Mouse (Mus musculus) gastrocnemius, adult 18-20 months (tissue): ENCODE results near the gene Fcf1. TPM values are rescaled to one million over a fixed set of nuclear protein-coding genes. Genes with fewer than 3 reads are reported as not detected.

Experiments used
- DNase-seq: peaks from one replicate; pipeline ENCODE4 v3.0.0; 2021; ENCODE audit warnings: low spot score
- long read RNA-seq, 2 experiments: library from polyadenylated mRNA; stranded (forward); transcript quantifications; one replicate each; pipeline ENCODE4 v2.0.0; 2021
- total RNA-seq, 2 experiments: library from RNA; stranded (reverse); gene quantifications; 2 replicates each; pipeline ENCODE4 v1.2.3; 2021

Gene Fcf1
- total RNA-seq = 10 to 100 TPM; 29.7 to 32.1 TPM
- long read RNA-seq, experiment 1, transcript Fcf1-201 (8 exons, 749 nt) = major isoform, 24 of 41 reads
- long read RNA-seq, experiment 1, partial matches to known transcripts = 16 of 41 reads
- long read RNA-seq, experiment 1, other reads (novel, unspliced or antisense) = 1 of 41 reads
- long read RNA-seq, experiment 2, transcript Fcf1-201 (8 exons, 749 nt) = major isoform, 20 of 33 reads
- long read RNA-seq, experiment 2, partial matches to known transcripts = 13 of 33 reads
- long read RNA-seq, experiment 2, other reads (novel, unspliced or antisense) = 0 of 33 reads

- DNase-seq = peak; percentile 91
Observed at GRCm38 (mm10) chr12:84970428-84971096, at the start of gene Fcf1, which contains the start of gene Arel1. Gene Fcf1, plus strand, starts transcription at chr12:84970897. Gene Arel1, minus strand, starts transcription at chr12:84970900.

DNA sequence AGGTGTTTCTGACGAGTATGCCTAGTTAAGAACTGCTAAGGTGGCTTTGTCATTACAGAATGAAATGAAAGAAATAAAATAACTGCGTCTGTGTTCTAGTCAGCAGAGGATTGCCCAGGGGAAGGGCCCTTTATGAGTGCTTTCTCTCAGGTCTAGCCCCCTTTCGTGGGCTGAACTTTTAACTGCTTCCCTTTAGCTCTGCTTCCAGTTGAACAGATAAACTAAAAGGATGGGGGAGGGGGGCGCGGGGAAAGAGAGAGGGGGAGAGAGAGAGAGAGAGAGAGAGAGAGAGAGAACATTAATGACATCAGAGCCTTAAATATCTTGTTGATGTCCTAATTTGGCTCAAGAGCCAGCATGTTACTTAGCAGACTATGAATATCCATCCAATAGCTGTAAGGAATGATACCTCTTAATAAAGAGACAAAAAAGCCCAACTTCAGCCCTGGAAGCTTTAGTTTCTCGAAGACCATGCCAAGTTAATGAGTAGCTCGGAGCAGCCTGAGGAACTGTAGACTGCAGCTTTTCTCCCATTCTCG is 48.7 kb upstream of the Fcf1 start:
- DNase-seq = no peak

DNA sequence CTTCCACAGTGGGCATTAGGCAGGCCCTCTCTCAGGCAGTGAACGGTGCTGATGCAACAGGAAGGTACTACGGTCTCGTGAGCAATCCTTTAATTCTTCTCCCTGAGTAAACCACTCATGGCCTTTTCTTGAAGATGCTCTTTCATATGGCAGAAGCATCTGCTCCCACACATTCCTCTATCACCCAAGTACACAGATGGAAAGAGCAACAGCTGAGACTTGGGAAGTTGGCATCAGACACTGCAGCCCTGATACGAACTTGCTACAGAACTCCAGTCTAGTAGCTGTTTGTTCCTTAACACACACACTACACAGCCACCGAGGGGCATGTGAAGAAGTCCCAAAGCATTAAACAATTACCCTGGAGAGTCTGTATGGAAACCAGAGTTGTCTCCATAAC is 46.4 kb upstream of the Fcf1 start:
- no peak for DNase-seq

- DNase-seq = no peak
Observed at GRCm38 (mm10) chr12:84926542-84926941, 44.2 kb upstream of the Fcf1 start.

DNA sequence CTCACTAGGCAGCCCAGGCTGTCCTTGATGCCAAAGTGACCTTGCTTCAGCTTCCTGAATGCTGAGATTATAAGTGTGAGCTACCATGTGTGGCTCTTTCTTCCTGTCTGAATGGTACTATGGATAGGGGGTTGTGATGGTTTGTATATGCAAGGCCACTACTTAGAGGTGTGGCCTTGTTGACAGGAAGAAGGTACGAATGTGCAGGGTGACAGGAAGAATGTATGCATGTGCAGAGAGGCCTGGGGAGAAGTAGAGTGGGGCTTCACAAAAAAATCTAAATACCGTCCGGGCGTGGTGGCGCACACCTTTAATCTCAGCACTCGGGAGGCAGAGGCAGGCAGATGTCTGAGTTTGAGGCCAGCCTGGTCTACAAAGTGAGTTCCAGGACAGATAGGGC is 38.5 kb upstream of the Fcf1 start:
- DNase-seq = no peak

- no peak for DNase-seq
Observed at GRCm38 (mm10) chr12:84935343-84935742, 35.4 kb upstream of the Fcf1 start.

GRCm38 (mm10) chr12:84939117-84939516 is 31.6 kb upstream of the Fcf1 start:
- no peak for DNase-seq

GRCm38 (mm10) chr12:84940343-84940742 is 30.4 kb upstream of the Fcf1 start:
- DNase-seq = no peak

DNA sequence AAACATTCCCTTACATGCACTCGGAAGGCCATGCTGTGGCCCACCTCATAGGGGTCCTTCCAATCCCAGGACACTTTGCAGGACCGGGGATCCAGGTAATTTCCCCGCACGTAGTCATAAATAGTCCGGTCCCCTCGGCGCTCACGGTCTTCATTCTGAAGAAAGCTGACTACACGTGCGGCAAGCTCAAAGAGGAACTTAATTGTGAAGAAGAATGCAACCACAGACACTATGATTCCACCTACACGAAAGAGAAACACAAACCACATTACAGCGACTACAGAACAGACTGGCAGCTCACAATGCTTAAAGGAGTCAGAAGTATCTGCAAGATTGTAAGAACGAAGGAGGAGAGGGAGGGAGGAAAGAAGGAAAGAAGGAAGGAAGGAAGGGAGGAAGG is 29.0 kb upstream of the Fcf1 start:
- DNase-seq = no peak

- no peak for DNase-seq
Observed at GRCm38 (mm10) chr12:84943006-84943952, 27.4 kb upstream of the Fcf1 start.

GRCm38 (mm10) chr12:84944150-84944812 is 26.4 kb upstream of the Fcf1 start:
- no peak for DNase-seq

DNA sequence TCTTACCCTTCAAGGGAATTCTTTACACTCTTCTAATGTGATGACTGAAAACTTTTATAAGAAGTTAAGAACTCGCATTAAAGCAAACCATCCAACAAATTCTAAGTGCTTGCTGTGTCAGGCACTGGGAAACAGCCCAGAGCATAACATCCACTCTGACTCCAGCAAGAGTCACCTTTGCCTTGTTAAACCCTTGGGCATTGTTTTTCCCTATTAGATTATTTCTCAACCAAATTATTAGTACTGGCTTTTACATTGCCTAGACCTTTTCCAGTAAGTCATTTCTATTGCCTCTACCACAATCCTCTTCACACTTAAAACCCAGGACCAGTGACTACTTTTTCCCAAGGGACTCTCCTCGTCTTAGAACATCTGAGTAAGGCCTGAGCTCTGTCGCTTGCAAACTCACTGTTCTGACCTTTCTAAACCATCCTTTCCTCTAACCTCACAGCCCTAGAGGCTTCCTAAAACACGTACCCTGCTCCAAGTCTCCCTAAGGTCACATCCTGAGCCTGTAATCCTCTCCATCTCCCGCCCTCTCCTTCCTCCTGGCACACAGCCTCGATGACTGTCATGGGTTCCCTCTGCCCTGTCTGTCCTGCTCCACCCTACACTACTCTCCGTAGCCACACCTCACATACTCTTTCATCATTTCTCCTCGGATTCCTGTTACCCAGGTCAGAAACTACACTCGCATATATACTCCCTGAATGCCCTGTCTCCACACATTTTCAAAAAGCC is 25.7 kb upstream of the Fcf1 start:
- no peak for DNase-seq

GRCm38 (mm10) chr12:84947894-84948583 is 22.7 kb upstream of the Fcf1 start:
- no peak for DNase-seq

- DNase-seq = no peak
Observed at GRCm38 (mm10) chr12:84948584-84949285, 22.0 kb upstream of the Fcf1 start.

DNA sequence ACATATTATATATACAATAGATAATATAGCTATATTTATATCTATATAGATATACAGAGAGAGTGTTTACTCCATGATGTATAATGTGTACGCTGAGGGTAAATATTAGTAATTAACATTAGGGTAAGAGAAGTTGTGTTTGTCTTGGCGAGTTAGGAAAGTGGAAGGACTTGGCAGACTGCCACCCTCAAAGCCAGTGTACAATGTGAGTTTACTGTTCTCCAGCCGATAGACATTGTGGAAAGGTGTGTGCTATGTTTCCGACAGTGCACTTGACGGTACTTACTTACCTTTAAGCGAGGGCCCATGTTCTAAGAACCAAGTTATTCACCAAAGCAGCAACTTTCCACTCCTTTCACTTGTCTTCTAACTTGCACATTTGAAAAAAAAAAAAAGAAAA is 19.9 kb upstream of the Fcf1 start:
- DNase-seq = no peak

DNA sequence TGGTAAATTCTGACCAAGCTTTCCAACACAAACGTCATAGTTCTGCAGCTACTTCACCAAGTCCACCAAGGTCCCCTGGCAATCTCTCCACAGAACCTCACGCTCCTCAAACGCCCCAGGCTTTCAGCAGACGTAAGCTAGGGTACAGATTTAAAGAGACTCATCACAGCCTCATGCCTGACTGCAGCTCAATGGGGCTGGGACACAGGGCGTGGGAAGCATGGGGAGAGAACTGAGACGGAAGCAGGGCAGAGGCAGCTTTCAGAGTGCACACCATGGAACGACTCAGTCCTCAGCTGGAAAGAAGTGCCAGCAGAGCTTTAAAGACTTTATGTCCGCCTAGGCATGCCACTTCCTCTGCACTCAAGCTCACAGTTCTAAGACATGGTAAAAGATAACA is 19.2 kb upstream of the Fcf1 start:
- no peak for DNase-seq

GRCm38 (mm10) chr12:84952351-84952750 is 18.3 kb upstream of the Fcf1 start:
- DNase-seq = no peak

DNA sequence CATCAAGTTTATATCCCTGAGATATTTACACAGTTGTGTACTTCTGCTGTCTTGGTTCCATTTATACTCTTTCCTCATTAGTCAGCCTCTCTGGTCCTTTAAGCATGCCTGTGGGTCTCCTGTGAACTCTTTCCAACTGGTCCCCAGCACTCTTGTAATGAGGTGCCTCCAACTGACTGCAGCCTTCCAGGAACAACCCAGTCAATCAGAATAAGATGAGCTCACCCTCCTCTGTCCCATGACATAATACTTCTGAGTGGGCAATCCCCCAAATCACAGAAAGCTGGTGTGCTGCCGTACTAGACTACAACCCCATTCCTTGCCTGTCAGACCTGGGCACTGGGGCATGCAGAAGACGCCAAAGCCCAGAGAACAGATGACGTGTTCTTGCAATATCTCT is 14.4 kb upstream of the Fcf1 start:
- DNase-seq = no peak

- no peak for DNase-seq
Observed at GRCm38 (mm10) chr12:84958794-84959356, 11.8 kb upstream of the Fcf1 start.
